Mouse (Mus musculus): ENCODE data around the gene Atp2a2. TPM values are rescaled to one million over a fixed set of nuclear protein-coding genes. Genes with fewer than 3 reads are reported as not detected.
A peak's percentile ranks its signal among the peaks of the same experiment; 100 is the strongest.

Atp2a2 gene
- total RNA-seq, 1 experiment from 2014 or later, result 220 TPM

DNA sequence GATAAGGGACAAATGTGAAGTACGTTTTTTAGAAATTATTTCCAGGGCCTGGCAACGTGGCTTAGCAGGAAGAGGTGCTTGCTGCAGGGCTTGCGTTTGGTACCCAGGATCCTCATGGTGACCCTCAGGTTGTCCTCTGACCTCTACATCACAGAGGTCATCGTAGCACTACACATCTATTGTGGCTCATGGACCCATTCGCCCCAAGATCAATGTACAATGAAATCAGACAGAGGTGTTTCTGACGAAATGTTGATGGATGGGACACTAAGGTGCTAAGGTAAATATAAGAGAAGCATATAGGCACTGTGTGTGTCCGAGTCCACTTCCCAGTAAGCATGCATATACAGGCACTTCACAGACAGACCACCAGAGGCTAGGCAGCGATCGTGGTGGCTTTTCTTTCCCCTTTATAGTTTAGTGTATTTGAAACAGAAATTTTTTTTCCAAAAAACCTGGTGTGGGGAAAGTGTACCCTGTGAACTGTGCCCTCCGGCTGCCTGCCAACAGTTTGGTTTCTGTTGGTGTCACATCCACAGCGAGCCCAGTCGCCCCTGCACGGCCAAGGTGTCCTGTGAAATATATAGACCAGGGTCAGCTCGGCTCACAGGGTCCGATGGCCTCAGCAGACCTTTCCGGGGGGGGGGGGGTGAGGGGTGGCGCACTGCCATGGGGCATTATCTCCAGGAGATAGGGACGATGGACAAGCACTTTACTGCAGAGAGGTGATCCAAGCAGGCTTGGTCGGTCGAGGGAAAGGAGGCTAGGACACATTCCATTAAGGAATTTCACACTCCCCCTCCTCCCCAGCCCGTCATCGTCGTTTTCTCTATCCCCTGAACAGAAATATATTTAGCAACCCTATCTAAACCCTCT, 18.5 kb upstream of the Atp2a2 start:
- no peak for DNase-seq

GRCm38 (mm10) chr5:122519043-122519660, 17.1 kb upstream of the Atp2a2 start:
- DNase-seq, result no peak

DNA sequence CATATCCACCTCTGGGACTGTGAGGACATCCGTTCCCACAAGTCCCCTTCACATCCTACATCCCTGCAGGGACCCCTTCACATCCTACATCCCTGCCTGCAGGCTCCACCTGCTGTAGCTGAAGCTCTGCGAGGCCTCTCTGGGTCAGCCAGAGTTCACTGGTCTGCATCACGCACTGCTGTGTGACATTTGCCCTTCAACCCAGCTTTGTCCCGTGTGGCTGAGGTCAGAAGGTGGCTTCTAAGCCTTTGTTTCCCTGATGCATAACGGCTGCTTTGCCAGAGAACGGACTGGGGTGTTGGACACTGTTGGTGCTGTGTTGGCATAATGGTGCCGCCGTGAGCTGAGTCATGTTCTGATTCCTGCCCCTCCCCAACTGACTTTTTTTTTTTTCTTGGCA, 16.2 kb upstream of the Atp2a2 start:
- no peak for DNase-seq

DNA sequence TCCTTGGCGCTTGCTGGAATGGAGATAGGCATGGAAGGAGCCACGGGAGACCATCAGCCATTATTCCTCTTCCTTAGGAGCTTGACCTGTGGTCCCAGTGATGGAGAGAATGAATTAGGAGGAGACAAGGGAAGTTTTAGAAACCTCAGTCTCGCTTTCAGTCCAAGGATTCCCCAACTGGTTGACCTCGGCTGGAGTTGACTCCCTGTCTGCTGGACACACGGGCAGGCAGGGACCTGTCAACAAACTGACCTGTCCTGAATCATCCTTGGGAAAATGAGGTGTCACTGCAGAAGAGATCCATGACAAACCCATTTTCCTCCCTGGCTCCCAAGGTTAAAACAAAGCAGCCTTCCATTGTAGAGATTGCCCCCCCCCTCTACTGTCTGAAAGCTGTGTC, 14.9 kb upstream of the Atp2a2 start:
- no peak for DNase-seq

GRCm38 (mm10) chr5:122516029-122516730, 14.2 kb upstream of the Atp2a2 start:
- no peak for DNase-seq

GRCm38 (mm10) chr5:122514127-122514521, 12.1 kb upstream of the Atp2a2 start:
- DNase-seq, result no peak

DNA sequence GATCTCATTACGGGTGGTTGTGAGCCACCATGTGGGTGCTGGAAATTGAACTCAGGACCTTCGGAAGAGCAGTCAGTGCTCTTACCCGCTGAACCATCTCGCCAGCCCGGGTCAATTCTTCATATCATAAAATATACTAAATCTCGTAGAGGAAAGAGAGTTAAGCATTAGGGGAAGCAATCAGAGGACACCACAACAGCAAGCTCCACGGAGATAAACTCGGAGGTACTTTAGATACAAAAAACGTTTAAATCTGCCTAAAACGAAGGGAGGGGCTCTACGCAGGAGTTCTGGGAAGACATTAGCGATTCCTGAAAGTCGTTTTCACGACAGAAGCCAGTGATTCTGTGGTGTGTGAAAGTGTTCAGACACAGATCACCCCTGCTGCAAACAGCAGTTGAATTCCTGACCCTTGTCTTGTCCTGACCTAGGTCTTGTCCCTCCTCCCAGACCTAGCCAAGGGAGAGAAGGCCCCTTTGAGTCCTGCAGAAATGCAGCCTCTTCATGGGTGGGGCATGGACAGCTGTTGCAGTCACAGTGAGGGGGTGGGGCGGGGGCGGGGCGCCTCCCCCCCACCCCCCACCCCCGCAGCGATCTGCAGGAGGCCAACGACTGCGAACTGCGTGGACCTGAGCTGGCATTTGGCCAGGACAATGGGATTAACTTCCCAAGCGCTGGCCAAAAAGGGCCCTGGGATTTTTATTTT, 11.5 kb upstream of the Atp2a2 start:
- no peak for DNase-seq

GRCm38 (mm10) chr5:122512011-122512410, 10.0 kb upstream of the Atp2a2 start:
- no peak for DNase-seq

GRCm38 (mm10) chr5:122511405-122511804, 9.4 kb upstream of the Atp2a2 start:
- DNase-seq, result no peak

DNA sequence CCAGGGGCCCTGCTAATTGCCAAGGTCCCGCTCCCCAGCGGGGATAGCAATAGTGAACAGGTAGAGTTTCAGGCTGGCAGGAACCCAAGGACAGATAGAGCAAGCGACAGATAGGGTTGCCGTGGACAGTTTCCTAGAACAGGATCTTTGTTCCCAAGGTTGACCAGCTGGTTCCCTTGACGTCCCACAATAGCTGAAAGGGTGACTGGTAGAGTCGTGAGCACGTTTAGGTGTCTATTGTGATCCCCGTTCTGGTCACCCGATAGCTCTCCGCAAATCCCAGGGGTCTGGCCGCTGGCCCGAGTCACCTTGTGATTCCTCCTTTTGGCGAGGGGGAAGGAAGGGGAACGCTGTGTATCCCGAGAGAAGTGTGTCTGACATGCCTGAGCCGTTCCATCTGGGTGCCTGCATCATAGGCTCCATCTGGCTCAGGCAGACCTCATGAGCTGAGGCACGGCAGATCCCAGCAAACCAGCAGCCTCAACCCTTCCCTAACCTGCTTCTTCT, 8.7 kb upstream of the Atp2a2 start:
- no peak for DNase-seq

GRCm38 (mm10) chr5:122509608-122510007, 7.6 kb upstream of the Atp2a2 start:
- DNase-seq, result no peak

DNA sequence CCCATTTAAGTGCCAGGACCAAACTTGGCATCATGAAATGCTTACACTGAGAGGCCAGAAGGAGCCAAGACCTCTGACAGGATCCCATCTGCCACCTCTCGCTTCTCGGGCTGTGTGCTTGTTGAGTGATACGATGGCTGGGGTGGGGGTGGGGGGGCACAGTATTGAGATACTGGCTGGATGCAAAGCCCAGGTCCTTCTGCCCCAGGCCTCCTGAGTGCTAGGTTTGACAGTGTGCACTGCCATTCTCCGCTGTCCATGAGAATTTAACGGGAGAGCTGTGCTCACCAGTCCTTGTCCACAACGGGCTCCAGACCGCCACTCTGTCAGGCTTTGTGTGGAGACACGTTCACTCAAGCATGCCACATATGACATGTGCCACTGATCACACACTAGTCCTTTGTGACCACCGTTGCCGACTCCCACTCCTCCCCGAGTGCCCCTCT, 6.9 kb upstream of the Atp2a2 start:
- no peak for DNase-seq

DNA sequence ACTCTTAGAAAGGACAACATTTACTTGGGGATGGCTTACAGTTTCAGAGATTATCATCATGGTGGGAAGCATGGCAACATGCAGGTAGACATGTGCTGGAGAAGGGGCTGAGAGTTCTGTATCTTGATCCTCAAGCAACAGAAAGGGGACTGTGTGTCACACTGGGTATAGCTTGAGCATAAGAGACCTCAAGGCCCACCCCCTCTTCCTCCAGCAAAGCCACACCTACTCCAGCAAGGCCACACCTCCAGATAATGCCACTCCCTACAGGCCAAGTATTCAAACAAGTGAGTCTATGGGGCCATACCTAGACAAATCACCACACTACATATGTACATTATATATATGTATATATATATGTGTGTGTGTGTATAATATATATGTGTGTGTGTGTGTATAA, 5.4 kb upstream of the Atp2a2 start:
- no peak for DNase-seq

- DNase-seq, result no peak
Measured at GRCm38 (mm10) chr5:122506462-122506861, 4.4 kb upstream of the Atp2a2 start.

DNA sequence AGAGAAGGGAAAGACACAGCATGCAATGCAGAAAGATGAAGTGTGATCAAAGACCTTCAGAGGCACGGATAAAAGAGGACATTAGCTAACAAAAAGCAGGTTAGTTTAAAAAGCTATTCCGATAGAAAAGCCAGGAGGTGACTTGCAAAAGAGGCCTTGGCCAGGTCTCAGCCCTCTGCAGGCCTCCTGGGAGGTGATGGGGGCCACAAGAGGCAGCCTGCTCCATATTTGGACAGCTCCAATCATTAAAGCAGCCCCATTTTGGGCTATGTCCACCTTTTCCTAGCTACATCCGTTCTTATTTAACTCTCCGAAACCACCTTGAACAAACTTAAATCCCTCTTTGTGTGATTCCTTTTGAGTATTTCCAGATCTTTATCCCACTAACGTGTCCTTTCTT, 3.5 kb upstream of the Atp2a2 start:
- peak; percentile 55 for DNase-seq

- DNase-seq, result no peak
Measured at GRCm38 (mm10) chr5:122503760-122504119, 1.7 kb upstream of the Atp2a2 start.

DNA sequence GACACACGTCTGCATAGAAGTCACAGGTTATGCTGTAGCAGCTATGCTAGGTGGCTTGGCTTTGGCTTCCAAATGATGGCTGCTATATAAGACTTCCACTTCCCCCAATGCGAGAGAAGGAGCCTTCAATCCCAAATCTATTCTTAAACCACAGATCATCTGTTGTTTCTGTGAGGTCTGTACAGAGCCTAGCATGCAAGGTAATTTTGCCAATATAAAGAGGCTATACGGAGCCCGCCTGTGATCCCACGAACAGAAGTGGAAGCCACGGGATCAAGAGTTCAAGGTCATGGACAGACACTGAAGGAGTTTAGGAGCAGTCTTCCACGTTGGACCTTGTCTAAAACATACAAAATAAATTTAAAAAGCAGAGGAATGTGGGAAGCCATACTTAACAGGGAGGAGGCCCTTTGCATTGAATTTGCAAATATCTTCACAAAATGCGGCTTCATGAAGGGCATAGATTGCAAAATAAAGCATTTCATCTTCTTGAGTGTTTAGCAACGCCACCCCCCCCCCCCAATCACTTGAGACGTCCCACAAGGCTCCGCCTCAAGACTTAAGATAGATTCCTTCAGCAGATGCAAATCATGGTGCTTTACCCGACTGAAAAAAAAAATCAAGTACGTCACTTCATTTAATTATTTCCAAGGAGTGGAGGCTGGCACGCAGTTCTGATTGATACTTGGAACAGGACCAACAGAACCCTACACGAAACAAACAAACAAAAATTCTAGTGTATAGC, 1.2 kb upstream of the Atp2a2 start:
- DNase-seq, result no peak

DNA sequence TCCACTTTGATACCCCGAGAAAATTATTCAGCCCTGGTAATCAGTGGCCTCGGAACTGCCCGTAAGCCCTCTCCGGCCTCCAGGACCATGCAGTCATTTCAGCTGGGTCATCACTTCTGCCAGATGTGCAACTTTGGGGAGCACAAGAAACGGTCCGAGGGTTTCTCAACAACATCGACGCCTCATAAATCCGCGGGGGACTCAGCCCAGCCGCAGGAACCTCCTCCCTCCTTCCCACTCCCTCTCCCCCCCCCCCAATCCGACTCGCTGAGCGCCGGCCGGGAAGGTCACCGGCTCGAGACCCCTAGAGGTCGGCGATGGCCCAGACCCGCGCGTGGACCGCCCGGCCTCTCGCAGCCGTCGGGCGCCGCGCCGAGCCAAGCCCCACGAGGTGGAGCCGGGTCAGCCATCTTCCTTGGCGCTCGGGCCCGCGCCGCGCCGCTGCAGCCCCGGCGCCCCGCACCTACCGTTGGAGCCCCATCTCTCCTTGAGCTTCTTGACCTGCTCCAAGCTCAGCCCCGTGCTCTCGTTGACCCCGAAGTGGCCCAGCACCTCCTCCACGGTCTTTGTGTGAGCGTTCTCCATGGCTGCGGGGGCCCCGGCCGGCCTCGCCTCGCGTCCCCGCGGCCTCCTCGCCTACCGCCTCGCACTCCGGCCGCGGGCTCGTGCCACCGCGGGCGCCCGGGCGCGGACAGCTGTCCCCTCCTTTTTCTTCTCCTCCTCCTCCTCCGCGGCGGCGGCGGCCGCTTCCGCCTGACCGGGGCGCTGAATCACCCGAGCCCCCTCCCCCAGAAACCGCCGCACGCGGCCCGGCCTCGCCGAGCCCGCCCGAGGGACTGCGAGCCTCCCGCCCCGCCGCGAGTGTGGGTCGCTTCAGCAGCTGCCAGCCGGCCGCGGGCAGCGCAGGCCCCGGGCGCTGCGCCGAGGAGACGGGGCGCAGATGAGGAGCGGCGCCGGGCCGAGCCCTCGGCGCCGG, 636 bp downstream of the Atp2a2 start:
- DNase-seq, result peak; percentile 82

GRCm38 (mm10) chr5:122500563-122500962, 1.5 kb downstream of the Atp2a2 start:
- no peak for DNase-seq

DNA sequence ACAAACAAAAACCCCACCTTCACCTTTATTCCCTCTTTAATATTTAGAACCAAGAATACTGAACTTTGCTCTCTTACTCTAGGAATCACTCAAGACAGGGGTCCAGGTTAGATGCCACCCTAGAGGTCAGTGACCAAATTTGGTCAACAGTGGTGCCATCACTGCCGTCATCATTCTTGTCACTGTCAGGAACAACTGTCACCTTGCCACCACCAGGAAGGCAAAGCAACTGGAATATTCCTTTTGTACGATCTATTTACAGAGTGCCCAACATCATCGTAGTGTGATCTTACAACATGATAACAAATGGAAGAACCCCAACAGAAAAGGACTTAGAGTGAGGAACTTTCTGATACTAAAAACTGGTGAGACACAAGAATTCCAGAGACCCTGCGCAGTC, 1.9 kb downstream of the Atp2a2 start:
- DNase-seq, result no peak
